Mouse (Mus musculus): ENCODE measurements at regions not wholly inside any gene's neighbourhood (a gene's known extent, or its start where the extent isn't known, plus 50 kb on each side); places are given as distances from the start of the nearest gene placed in this dataset.
"Not testable (repeated sequence)": the region's sequence is repeated elsewhere in the genome, so short reads cannot be mapped to it uniquely, and the experiment has no call there.

DNA sequence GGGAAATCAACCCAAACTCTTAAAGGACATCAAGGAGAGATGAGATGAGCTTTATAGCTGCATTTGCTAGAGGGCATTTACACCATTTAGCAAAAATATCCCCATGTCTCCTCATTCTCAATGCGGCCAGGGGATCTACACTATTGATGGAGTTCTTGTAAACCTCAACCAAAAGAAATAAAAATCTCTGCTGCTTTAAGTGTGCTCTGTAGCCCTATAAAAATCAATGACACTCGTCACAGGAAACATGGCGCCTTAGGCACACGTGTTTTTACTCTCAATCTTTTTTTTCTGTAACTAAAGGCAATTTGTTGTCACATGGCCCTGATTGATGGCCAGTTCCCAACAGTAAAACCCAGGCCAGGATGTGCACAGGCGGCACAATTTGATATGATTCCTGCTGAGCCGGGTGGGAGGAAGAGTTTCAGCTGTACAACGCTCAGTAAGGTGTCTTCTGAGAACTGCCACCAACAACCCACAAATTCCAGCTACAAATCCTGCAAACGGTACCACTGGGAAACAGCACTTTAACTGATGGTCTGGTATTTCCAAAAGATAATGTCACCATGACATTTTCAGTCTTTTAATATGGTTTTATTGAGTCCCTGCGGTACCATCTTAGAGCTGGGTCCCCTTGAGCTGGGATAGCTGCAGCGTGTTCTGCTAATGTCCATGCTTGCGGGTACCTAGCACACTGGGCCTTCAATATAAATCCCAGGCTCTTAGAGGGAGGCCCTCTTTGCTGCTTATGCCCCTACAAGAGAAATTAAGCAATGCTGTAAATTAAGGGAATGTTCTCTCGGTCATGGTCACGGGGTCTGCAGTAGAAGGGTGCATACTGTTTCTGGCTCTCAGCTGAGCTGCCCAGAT lies 78.8 kb downstream of the Tpbg start:
- ATAC-seq (replicated peaks in 1 of 2; ENCODE audit: insufficient read depth in 1 of 2, low FRiP score in 2 of 2, low TSS enrichment in 1 of 2, low read depth in 1 of 2, poor library complexity in 2 of 2, severe bottlenecking in 2 of 2): no peak

DNA sequence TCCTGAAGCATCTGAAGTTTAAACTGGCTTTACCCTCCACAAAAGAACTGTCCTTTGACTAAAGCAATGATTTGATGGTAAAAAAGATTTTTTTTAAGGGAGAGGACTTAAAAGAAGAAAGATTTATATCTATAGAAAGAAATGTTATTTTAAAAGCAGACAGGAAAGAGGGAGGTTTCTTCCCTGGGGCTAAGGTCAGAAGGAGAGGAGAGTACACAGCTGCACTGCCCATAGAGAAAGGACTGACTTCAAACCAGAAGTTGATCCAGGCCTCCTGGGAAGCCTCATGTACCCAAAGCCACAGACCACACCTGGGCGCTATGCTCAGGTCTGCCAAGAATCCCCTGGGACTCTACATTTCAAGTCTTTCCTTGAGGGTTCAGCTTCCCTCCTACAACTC lies 83.1 kb downstream of the Tpbg start:
- no peak for ATAC-seq (replicated peaks in 1 of 2; ENCODE audit: insufficient read depth in 1 of 2, low FRiP score in 2 of 2, low TSS enrichment in 1 of 2, low read depth in 1 of 2, poor library complexity in 2 of 2, severe bottlenecking in 2 of 2)

DNA sequence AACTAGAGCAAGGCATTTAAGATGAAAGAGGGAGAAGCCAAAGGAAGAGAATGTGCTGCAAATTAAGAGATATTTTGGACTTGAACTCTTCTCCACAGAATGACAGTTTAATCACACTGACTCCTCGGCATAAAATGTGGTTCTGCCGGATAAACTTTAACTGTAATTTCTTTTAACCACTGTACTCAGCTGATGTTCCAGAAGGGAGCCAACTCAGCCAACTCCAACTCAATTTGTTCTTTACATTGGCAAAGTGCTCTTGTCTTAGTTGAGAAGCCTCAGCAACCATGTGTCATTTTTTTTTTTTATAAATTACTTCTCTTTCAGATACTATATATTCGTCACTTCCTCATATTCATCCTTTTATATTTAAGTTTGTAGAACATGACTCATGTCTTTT lies 90.0 kb downstream of the Tpbg start:
- no peak for ATAC-seq (replicated peaks in 1 of 2; ENCODE audit: insufficient read depth in 1 of 2, low FRiP score in 2 of 2, low TSS enrichment in 1 of 2, low read depth in 1 of 2, poor library complexity in 2 of 2, severe bottlenecking in 2 of 2)

DNA sequence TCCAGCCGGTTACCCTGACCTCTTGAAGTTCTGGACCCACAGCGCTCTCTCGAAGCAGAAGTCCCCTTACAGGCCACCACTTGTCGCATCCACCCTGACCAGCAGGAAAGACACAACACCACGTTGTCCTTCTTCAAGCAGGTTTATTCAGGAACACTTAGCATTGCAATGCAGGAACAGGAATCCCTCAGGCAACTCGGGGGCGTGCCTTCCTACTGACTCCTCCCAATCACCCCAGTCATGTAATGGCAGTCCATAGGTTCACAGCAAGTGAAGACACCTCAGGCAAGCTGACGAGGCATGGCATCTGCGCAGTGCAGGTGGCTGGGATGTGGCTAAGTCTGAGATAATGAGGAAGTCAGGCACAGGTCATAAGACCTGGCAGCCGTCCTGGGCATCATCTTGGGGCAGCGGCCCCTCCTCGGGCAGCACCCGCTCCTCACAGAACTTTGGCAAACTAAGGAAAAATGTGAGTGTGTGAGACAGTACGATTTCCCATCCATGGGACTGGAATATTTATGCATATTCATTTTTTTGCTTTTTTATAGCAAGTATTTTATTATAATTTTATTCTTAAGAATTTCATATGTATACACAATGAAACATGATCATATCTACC lies 101.0 kb downstream of the Tpbg start:
- ATAC-seq (replicated peaks in 1 of 2; ENCODE audit: insufficient read depth in 1 of 2, low FRiP score in 2 of 2, low TSS enrichment in 1 of 2, low read depth in 1 of 2, poor library complexity in 2 of 2, severe bottlenecking in 2 of 2): not testable (repeated sequence)

DNA sequence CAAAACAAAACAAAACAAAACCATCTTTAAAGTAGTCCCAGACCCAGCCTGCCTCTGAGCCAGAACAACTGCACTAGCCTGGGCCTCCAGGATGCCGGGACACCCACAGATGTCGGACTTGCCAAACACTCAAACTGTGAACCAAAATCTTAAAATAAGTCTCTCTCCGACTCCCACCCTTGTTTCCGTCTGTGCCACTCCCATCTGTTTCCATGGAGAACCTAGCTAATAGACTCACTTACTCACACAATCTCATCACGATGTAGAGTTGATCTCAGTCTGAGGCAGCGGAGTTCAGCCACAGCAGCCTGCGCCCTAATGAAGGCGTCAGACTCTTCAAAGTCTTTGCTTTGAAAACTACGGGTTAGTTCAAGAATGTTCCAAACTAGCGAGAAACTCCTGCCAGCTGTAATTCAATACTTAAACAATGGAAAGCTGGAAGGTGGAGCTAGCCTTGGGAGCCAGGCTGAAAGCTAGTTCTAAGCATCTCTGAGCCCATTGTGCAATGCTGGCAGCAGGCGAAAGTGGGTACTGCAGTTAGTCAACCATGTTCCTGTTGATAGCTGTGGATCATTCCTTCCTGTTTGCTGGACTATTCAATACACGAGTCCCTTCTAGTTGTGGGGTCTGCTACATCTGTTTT lies 106.4 kb downstream of the Tpbg start:
- no peak for ATAC-seq (replicated peaks in 1 of 2; ENCODE audit: insufficient read depth in 1 of 2, low FRiP score in 2 of 2, low TSS enrichment in 1 of 2, low read depth in 1 of 2, poor library complexity in 2 of 2, severe bottlenecking in 2 of 2)

DNA sequence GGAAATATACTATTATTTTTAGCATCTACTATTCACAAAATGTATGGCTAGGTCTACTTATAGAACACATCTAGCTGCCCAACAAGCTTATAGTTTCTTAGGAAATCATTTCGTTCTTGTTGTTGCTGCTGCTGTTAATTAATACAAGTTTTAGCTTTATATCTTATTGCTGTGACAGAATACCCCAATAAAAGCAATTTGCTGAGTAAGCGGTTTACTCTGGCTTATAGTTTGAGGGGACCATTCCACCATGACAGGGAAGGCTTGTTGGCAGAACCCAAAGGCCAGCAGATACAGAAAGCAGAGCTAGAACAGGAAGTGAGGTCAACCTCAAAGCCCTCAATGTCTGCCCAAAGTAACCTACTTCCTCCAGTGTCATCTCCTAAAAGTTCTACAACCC lies 109.6 kb downstream of the Tpbg start:
- no peak for ATAC-seq (replicated peaks in 1 of 2; ENCODE audit: insufficient read depth in 1 of 2, low FRiP score in 2 of 2, low TSS enrichment in 1 of 2, low read depth in 1 of 2, poor library complexity in 2 of 2, severe bottlenecking in 2 of 2)

DNA sequence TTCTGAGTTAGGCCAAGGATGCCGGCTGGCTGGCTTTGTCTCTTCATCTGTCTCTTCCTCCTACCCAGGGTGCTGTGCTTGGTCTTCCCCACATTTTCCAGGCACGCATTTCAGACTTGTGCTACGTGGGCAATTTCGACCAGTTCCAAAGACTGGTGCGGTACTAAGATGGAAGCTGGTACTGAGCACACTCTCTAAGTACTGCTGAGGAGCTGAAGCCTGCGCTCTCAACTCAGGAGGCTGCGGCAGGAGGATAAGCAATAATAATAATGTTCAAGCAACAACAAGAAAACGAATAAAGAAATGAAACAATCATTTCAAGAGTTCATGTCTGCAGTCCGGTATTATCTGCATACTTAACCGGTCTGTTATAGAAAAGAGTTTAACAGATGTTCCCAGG lies 127.9 kb downstream of the Tpbg start:
- ATAC-seq (replicated peaks in 1 of 2; ENCODE audit: insufficient read depth in 1 of 2, low FRiP score in 2 of 2, low TSS enrichment in 1 of 2, low read depth in 1 of 2, poor library complexity in 2 of 2, severe bottlenecking in 2 of 2): no peak

DNA sequence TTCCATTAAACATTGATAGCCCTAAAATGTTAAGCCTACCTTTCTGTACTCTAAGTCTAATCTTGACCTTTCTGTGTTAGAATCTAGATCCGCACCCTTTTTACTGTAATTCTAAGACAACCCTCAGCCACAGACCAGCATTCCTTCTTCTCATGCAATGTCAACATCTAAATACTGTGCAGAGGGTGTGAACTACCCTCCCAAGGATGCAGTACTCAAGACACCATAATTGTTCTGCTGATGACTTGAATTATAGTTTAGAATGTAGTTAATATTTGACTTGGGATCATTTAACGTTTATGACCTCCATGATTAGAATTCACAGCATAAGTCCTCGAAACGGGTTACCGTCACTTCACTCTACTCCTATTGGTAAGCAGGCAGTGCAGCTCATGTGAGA lies 139.2 kb downstream of the Tpbg start:
- no peak for ATAC-seq (replicated peaks in 1 of 2; ENCODE audit: insufficient read depth in 1 of 2, low FRiP score in 2 of 2, low TSS enrichment in 1 of 2, low read depth in 1 of 2, poor library complexity in 2 of 2, severe bottlenecking in 2 of 2)

DNA sequence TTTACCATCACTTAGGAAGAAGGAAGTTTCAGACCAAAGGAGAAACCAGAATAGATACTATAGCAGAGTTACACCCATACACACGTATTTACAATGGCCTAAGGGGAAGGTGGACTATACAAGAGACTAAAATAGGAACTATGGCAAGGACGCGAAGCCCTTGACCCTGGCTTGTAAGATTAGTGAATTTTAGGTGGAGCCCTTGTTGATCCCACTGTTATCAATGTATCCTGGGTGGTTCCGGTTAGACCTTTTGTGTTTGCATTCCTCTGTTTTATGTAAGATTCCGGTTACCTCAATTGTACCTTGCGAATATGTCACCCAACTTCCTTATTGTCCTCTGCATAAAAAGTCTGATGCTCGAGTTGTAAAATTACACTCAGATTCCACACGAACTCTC lies 141.3 kb downstream of the Tpbg start:
- ATAC-seq (replicated peaks in 1 of 2; ENCODE audit: insufficient read depth in 1 of 2, low FRiP score in 2 of 2, low TSS enrichment in 1 of 2, low read depth in 1 of 2, poor library complexity in 2 of 2, severe bottlenecking in 2 of 2): not testable (repeated sequence)

DNA sequence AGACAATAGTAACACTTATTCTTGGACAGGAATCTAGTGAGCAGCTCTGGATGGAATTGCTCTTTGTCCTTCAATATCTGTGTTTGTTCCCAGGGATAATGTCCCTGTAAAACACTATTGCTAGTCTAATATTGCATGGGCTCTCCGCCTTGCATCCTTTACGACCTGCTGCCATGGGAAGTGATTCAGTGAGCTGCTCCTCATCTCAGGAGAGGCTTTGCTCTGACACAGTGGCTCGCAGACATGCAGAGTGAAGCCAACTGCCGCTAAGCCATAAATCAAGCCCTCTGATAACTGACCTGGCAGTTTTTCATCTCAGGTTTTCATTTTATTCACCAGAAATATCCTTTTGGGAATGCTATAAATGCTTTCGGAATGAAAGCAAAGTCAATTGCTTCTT lies 143.5 kb downstream of the Tpbg start:
- ATAC-seq (replicated peaks in 1 of 2; ENCODE audit: insufficient read depth in 1 of 2, low FRiP score in 2 of 2, low TSS enrichment in 1 of 2, low read depth in 1 of 2, poor library complexity in 2 of 2, severe bottlenecking in 2 of 2): no peak

DNA sequence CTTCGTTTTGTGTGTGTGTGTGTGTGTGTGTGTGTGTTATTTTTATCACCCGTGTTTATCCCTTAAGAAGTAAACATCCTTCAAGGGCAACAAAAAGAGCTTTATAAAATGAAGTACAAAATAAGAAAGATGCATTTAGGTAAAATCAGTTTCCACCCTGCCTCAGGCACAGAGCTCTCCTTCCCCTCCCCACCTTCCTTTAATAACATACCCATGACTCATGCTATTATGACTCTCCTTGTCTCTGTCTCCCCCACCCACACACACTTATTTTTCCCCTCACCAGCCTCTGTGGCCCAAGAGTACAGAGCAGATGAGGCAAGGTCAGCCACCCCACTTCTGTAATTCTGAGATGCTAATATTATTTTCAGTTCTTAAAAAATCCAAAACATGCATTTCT lies 144.0 kb downstream of the Tpbg start:
- no peak for ATAC-seq (replicated peaks in 1 of 2; ENCODE audit: insufficient read depth in 1 of 2, low FRiP score in 2 of 2, low TSS enrichment in 1 of 2, low read depth in 1 of 2, poor library complexity in 2 of 2, severe bottlenecking in 2 of 2)

DNA sequence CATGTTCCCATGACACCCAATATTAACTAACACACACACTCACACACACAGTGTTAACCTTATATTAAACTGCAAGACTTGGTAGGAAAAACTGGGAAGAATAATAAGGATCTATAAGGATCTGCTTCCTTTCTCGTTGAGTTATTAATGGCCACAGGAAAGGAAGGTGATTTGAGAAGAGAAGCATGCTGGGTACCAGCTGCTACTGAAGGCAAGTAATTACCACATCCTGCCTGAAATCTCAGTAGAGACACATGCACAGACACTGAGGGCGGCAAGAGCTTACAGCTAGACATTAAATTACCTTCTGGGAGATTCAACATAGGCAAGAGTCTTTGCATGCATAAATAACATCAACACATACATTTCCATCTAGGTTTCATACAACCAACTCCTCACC lies 160.8 kb downstream of the Tpbg start:
- no peak for ATAC-seq (replicated peaks in 1 of 2; ENCODE audit: insufficient read depth in 1 of 2, low FRiP score in 2 of 2, low TSS enrichment in 1 of 2, low read depth in 1 of 2, poor library complexity in 2 of 2, severe bottlenecking in 2 of 2)

DNA sequence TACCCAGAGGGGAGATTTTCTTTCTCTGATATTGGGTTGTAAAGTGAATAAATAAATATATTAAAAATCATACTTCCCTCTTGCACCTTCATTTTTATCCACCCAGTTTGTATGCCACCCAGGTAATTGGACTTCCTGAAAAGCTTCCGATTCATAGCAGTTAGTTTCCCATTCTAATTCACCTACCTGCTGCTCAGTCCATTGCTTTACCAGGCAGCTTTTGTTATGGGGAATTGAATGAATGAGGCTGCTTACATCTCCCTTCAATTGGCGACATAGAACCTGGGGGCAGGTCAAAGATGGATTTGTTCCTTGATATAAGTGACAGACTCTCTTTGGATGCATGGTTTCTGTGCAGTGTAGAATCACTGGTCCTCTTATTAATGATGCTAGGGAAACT lies 169.5 kb downstream of the Tpbg start:
- no peak for ATAC-seq (replicated peaks in 1 of 2; ENCODE audit: insufficient read depth in 1 of 2, low FRiP score in 2 of 2, low TSS enrichment in 1 of 2, low read depth in 1 of 2, poor library complexity in 2 of 2, severe bottlenecking in 2 of 2)

DNA sequence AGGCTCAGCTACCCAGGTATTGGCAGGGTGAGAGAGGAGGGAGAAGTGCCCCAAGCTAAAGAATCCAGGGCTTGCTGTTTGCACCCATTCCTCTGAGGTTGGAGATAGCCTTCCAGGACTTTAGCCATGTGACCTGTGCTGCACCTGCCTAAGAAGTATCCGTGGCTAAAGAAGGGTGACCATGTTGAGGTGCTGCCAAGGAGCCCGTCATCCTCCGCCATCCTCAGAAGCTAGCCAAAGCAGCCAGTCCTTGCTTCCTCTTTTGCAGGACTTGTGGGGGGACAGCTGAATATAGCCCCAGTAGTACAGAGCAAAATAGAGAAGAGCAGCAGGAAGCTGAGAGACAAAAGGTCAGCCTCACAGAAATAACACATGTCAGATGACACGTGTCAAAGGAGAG lies 173.7 kb downstream of the Tpbg start:
- ATAC-seq (replicated peaks in 1 of 2; ENCODE audit: insufficient read depth in 1 of 2, low FRiP score in 2 of 2, low TSS enrichment in 1 of 2, low read depth in 1 of 2, poor library complexity in 2 of 2, severe bottlenecking in 2 of 2): no peak

DNA sequence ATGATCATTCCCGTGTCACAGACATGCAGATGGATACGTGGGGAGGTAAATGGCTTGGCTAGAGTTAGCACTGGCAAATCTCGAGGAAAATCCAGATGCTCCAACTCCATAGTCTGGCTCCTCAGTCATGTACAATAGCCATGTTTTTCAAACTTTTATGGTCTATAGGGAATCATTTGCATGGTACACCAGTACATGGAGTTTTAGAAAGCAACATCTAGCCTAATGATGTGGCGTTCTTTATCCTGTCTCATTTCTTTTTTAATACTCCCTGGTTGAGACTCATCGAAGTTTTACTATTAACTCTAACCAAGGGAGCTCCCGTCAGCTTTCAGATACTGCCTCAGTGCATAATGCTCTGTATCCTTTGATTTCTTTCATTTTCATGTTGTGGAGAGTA lies 178.0 kb downstream of the Tpbg start:
- no peak for ATAC-seq (replicated peaks in 1 of 2; ENCODE audit: insufficient read depth in 1 of 2, low FRiP score in 2 of 2, low TSS enrichment in 1 of 2, low read depth in 1 of 2, poor library complexity in 2 of 2, severe bottlenecking in 2 of 2)

DNA sequence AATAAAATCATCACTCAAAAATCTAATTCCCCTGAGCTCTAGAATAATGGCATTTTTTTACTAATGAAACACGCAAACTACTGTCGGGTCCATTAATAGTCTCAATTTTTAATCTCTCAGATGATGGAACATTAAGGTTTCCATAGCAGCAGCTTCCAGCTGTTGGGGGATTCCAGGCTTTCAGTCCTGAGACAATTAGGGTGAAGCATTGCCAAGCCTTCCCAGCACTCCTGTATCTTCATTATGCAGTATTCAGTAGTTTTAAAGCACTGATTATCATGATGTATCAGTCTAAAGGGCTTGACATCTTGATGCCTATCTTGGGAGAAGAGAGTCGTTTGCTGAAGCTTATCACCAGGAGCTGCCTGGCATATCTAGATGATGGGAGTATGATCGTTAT lies 178.6 kb downstream of the Tpbg start:
- no peak for ATAC-seq (replicated peaks in 1 of 2; ENCODE audit: insufficient read depth in 1 of 2, low FRiP score in 2 of 2, low TSS enrichment in 1 of 2, low read depth in 1 of 2, poor library complexity in 2 of 2, severe bottlenecking in 2 of 2)

DNA sequence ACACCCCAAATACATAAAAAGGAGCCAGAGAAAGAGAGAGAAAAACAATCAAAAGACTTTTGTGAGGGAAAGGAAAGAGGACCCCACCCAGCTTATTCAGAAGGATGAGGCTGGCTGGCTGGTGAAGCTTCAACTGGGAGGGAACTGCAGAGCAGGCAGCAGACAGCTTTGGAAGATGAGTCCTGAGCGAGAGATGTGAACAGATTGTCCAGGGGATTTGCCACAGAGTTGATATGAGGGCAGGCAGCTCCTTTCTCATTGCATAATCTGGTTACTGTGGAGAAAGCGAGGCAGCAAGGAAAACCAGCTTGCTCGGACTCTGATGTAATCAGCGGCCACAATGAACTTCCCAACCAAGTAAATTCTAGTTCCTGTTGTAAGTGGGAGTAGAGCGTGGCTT lies 188.6 kb downstream of the Tpbg start:
- no peak for ATAC-seq (replicated peaks in 1 of 2; ENCODE audit: insufficient read depth in 1 of 2, low FRiP score in 2 of 2, low TSS enrichment in 1 of 2, low read depth in 1 of 2, poor library complexity in 2 of 2, severe bottlenecking in 2 of 2)

DNA sequence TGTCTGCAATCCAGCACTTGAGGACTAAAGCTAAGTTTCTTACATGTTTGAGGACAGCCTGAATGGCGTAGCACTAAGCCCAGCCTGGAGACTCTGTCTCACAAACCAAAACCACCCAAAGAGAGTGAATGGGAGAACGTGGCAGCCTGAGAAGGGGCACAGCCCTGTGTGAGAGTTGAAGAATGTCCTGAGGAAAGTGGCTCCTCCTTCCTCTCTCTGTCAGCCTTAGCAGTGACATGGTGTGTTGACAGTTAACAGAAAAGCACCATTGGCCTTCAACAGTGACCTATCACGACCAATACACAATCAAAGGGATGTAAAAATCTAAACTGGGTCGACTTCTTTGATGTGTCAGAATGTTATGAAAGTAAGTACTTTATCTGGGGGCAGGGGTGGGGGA lies 201.9 kb downstream of the Tpbg start:
- no peak for ATAC-seq (replicated peaks in 1 of 2; ENCODE audit: insufficient read depth in 1 of 2, low FRiP score in 2 of 2, low TSS enrichment in 1 of 2, low read depth in 1 of 2, poor library complexity in 2 of 2, severe bottlenecking in 2 of 2)

DNA sequence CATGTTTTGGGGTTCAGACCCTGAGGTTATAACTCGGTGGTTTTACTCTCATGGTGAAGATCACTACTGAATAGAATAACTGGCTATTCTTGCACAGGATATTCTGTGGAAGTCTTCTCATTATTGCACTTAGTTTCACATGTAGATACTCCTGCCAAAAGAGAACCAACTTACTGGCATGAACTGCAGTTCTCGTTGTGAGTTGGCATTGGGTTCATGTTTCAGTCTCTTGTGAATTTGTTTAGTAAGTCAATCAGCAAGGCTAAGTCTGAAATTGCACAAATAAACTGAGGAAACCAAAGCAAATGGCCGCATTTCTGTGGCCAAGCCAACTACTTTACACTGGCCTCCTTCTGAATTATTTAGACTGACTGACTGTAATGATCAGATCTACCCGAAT lies 215.9 kb downstream of the Tpbg start:
- ATAC-seq (replicated peaks in 1 of 2; ENCODE audit: insufficient read depth in 1 of 2, low FRiP score in 2 of 2, low TSS enrichment in 1 of 2, low read depth in 1 of 2, poor library complexity in 2 of 2, severe bottlenecking in 2 of 2): no peak
